Mouse (Mus musculus): ENCODE results near the gene Cuedc2.

Cuedc2 gene

GRCm38 (mm10) chr19:46321101-46321943 is 17.2 kb downstream of the Cuedc2 start:
- DNase-seq (ENCODE audit: low spot score): no peak

DNA sequence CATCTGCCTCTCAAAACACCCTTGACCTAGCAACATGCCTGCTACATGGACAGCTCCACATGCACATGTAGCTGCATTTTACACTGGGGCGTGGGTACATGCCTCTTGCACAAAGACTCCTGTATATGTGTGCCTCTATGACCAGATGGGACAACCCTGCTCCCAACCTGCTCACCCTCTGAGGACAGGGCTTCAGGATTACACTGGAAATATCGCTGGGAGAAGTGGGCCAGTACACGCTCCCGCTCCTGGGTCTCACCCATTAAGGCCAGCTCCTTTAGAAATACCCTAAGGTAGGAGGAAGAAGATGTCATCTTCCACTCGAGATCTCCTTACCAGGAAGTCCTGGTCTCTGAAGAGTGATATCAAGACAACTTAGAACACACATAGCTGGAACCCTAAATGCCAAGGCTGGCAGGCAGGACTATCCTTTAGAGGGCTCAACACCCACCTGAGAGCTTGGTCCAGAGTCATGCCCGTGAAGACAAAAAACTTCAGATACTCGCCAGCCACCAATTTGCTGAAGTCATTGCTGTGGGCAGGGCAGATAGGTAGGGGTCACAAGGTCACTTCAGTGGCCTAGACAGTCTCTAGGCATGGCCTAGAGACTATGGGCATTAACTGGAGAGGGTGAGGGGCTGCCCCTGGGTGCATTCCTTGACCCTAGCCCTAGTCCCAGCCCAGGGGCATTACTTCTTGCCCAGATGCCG is 18.3 kb downstream of the Cuedc2 start:
- no peak for DNase-seq (ENCODE audit: low spot score)

- DNase-seq (ENCODE audit: low spot score): peak; percentile 87
Observed at GRCm38 (mm10) chr19:46318586-46319378, 19.7 kb downstream of the Cuedc2 start.

DNA sequence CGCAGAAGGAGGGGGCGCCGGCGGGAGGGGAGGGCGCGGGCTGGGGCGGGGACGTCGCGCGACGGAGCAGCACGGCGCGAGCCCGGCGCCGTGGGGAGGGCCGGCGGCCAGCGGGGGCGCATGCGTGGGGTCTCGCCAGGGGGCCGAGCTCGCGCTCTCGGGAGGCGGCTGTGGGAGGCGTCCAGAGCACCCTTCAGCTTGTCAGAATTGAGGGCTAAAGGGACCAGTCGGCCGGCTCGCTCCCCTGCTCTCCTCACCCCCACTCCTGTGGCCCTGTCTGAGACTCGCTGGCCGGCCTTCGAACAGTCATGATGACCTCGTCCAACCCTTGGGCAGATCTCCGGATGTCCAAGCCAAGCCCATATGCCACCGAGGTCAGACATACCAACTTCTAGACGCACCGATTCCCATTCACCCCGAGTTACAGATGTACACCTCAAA is 20.5 kb downstream of the Cuedc2 start:
- DNase-seq (ENCODE audit: low spot score): no peak

- no peak for DNase-seq (ENCODE audit: low spot score)
Observed at GRCm38 (mm10) chr19:46317546-46317885, 21.0 kb downstream of the Cuedc2 start.

DNA sequence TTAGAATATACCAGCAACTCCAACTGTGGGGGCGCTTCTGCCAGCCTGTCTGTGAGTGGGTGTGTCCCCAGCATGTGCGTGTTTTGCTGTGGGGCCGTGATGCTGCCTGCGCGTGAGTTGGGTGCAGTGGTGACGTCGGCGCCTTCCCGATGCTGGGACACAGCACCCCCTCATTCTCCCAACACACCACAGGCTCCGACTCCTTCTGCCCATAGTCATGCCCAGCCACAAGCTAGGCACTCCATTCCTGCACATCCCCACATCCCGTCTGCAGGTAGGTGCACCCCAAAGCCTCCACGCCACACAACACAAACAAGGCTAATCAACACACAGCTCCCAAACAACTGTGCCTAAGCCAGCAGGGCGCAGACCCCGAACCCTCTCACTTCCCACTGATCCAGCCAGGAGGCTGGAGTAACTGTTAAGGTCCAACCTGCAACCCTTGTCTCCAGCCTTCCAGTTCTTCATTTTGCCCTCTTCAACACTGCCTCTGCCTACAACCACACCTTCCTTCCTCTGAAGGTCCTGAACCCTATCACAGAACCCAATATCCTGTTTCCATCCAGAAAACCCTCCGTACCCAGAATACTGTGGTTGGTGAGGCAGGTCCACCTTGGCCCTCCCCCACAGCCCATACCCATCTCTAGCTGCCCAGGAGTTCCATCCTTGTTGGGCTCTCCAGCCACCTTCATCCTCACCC is 21.5 kb downstream of the Cuedc2 start:
- DNase-seq (ENCODE audit: low spot score): no peak

GRCm38 (mm10) chr19:46315752-46316610 is 22.5 kb downstream of the Cuedc2 start:
- no peak for DNase-seq (ENCODE audit: low spot score)

DNA sequence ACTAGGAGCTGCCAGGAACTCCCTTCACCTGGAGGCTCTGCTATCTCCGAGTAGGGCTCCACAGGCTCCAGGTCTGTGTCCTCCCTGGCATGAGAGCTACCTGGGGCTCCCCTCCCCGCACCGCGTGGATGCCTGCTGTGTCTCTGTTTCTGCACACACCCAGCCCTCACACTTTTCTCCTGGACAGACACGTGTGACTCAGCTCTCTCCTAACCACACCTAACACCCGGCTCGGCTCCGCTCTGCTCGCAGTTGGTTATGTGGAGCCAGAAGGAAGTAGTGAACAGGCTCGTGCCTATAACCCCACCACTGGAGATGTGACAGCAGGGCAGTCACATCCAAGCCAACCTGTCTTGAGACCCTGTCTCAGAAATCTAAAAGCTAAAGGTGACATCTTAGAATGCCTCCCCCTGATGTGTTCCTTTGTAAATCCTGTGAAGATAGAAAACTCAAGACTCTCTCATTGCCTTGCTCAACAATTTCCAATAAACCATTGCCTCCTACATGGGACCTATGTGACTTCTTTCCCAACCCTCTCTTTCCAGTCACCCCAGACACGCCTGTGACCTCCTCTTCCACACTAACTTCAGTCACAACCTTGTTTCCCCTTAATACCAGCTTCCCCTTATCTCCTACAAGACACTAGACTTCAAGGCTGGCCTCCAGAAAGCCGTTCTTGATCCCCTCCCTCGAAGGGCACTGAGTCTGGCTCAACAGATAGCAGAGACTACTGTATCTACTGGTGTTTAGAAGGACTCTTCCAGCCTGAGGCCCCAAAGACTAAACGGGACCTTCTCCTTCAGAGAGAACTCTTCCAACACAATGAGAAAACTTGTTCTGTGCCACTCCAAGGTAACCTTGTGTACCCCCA is 23.4 kb downstream of the Cuedc2 start:
- DNase-seq (ENCODE audit: low spot score): no peak

GRCm38 (mm10) chr19:46314151-46314601 is 24.3 kb downstream of the Cuedc2 start:
- DNase-seq (ENCODE audit: low spot score): no peak

GRCm38 (mm10) chr19:46313591-46313990 is 24.9 kb downstream of the Cuedc2 start:
- no peak for DNase-seq (ENCODE audit: low spot score)

DNA sequence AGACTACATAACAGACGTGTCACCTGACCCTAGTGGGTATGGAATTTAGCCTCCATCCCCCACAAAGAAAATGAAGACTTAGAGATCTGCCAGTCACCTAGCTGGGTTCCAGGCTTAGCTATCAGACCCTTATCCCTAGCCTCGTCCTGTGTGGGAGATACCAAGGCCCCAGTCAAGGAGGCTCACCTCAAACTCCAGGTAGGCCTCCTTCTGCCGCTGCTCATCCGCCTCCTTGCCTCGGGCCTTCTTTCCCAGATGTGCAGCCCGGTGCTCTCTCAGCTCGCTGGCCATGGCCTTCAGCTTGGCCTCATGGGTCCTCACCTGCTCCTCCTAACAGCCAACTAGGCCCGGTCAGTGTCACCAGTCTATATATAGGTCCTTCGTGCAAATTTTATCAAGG is 25.4 kb downstream of the Cuedc2 start:
- no peak for DNase-seq (ENCODE audit: low spot score)

- DNase-seq (ENCODE audit: low spot score): no peak
Observed at GRCm38 (mm10) chr19:46312566-46312965, 25.9 kb downstream of the Cuedc2 start.

DNA sequence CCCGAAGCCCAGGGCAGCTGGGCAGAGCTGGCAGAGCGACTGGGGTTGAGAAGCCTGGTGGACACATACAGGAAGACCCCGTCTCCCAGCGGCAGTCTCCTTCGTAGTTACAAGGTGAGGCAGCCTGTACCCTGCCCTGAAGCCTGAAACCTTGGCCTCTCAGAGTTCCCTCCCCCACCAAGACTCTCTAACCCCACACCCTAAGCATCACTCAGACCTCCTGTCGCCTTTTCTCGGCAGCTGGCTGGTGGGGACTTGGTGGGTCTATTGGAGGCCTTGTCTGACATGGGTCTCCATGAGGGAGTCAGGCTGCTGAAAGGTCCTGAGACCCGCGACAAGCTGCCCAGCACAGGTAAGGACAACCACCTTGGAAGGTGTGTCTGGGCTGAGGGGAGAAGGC is 27.2 kb downstream of the Cuedc2 start:
- no peak for DNase-seq (ENCODE audit: low spot score)

DNA sequence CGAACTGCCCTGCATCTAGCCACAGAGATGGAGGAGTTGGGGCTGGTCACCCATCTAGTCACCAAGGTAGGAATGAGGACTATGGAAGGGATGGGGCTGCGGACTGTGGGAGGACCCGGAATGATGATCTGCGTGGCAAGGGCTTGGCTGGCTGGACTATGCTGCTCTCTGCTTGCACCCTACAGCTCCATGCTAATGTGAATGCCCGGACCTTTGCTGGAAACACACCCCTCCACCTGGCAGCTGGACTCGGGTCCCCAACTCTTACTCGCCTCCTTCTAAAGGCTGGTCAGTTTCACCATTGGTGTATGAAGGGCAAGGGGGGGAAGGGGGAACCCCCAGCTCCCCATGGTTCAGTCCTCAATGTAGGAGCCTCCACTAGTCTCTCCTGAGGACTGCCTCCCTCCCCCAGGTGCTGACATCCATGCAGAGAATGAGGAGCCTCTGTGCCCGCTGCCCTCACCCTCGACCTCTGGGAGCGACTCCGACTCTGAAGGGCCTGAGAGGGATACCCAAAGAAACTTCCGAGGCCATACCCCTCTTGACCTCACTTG is 28.1 kb downstream of the Cuedc2 start:
- no peak for DNase-seq (ENCODE audit: low spot score)

GRCm38 (mm10) chr19:46309651-46310305 is 28.7 kb downstream of the Cuedc2 start:
- DNase-seq (ENCODE audit: low spot score): no peak

GRCm38 (mm10) chr19:46308706-46309435 is 29.6 kb downstream of the Cuedc2 start:
- DNase-seq (ENCODE audit: low spot score): no peak

GRCm38 (mm10) chr19:46308303-46308702 is 30.2 kb downstream of the Cuedc2 start:
- no peak for DNase-seq (ENCODE audit: low spot score)

GRCm38 (mm10) chr19:46307781-46308180 is 30.7 kb downstream of the Cuedc2 start:
- DNase-seq (ENCODE audit: low spot score): no peak

Measured in adipocyte (in vitro differentiated cells).